31 mouse cellular contexts compared by ENCODE assay signal in genomic region chrX:77788675-77789074, GRCm38 (mm10). TPM values are rescaled to one million over a fixed set of nuclear protein-coding genes. Genes with fewer than 3 reads are reported as not detected.
A peak's percentile ranks its signal among the peaks of the same experiment; 100 is the strongest.
DNase-seq lines count a peak whose midpoint lies in the region; ATAC-seq lines count a peak whose summit lies in the region.
"Had no signal": no experiment of that assay in that cellular context is flagged by ENCODE, and none has a peak within 500 bp of the region (broad histone marks: within the 10 kb centered on the region; RNA-seq: fewer than 3 reads in every experiment).

No protein-coding gene starts in this region.

- H3K27me3 ChIP-seq in limb, embryonic 12.5 days = no peaks in the 10 kb centered on the region
- H3K27me3 ChIP-seq in limb, embryonic 10.5 days (ENCODE audit: low read depth, poor library complexity, severe bottlenecking) = no peaks in the 10 kb centered on the region
- H3K27me3 ChIP-seq in limb, embryonic 13.5 days = no peaks in the 10 kb centered on the region
- H3K27me3 ChIP-seq: embryonic facial prominence, embryonic 13.5 days; forebrain, embryonic 13.5 days; hindbrain, embryonic 13.5 days; Patski; stomach, embryonic 15.5 days had no signal

- no peaks in the 10 kb centered on the region for H3K9me3 ChIP-seq in limb, embryonic 12.5 days
- H3K9me3 ChIP-seq in limb, embryonic 10.5 days (replicated peaks) = no peaks in the 10 kb centered on the region
- H3K9me3 ChIP-seq in limb, embryonic 13.5 days = no peaks in the 10 kb centered on the region
- H3K9me3 ChIP-seq: embryonic facial prominence, embryonic 13.5 days; forebrain, embryonic 13.5 days; heart, embryonic 10.5 days; hindbrain, embryonic 13.5 days; stomach, embryonic 15.5 days had no signal

- ATAC-seq in frontal cortex, adult (ENCODE audit: low TSS enrichment) = peak; percentile 91
- peak; percentile 47; the same call in 1 of the 2 replicates for ATAC-seq in limb, embryonic 12.5 days (ENCODE audit: insufficient number of reproducible peaks, insufficient read depth, low FRiP score, low TSS enrichment, low read depth)
- peak; percentile 83 for ATAC-seq in limb, embryonic 13.5 days (ENCODE audit: low FRiP score, low read depth)
- no peak for ATAC-seq in inflammation-experienced regulatory T-cells, adult 6 months
- ATAC-seq: forebrain, embryonic 13.5 days; intestine, postnatal 0 days; Patski had no signal

- DNase-seq in frontal cortex, postnatal 10 days (ENCODE audit: low spot score in 2 of 2) = no peak
- no peak for DNase-seq in limb, embryonic 10.5 days (ENCODE audit: low spot score)
- no peak for DNase-seq in adipocyte (ENCODE audit: low spot score)
- DNase-seq: adrenal gland, postnatal 14 days; cerebellum, adult 11-12 months; cerebellum, adult 9-11 months; embryo, embryonic 11 days; gastrocnemius, postnatal 25 days; heart, adult 11 months; heart, postnatal 36 days; kidney, postnatal 10 days; liver; lung, adult 2 months; lung, postnatal 10 days; midbrain, embryonic 14.5 days; right cerebral cortex, postnatal 14 days; thymus, postnatal 25 days had no signal

- H3K9ac ChIP-seq in limb, embryonic 12.5 days (replicated peaks) = no peak overlapping the region
- no peak overlapping the region for H3K9ac ChIP-seq in limb, embryonic 13.5 days
- H3K9ac ChIP-seq: embryonic facial prominence, embryonic 13.5 days; forebrain, embryonic 13.5 days; hindbrain, embryonic 13.5 days; liver, embryonic 14.5 days; stomach, embryonic 15.5 days had no signal

- 0 out of 2 replicates have a peak, but pooled peaks cover 5% of the 10 kb centered on the region for H3K36me3 ChIP-seq in limb, embryonic 12.5 days
- peaks cover 9% of the 10 kb centered on the region for H3K36me3 ChIP-seq in limb, embryonic 10.5 days
- peaks cover 6% of the 10 kb centered on the region for H3K36me3 ChIP-seq in limb, embryonic 13.5 days
- H3K36me3 ChIP-seq: heart, embryonic 10.5 days; stomach, embryonic 15.5 days had no signal

- no peaks in the 10 kb centered on the region for H3K4me1 ChIP-seq in limb, embryonic 12.5 days (replicated peaks)
- no peaks in the 10 kb centered on the region for H3K4me1 ChIP-seq in limb, embryonic 10.5 days
- no peaks in the 10 kb centered on the region for H3K4me1 ChIP-seq in limb, embryonic 13.5 days
- H3K4me1 ChIP-seq: embryonic facial prominence, embryonic 13.5 days; forebrain, embryonic 13.5 days; heart, embryonic 10.5 days; stomach, embryonic 15.5 days had no signal

- no peak overlapping the region for H3K4me3 ChIP-seq in limb, embryonic 12.5 days (replicated peaks)
- H3K4me3 ChIP-seq in limb, embryonic 10.5 days = no peak overlapping the region
- H3K4me3 ChIP-seq in limb, embryonic 13.5 days = no peak overlapping the region
- H3K4me3 ChIP-seq: embryonic facial prominence, embryonic 13.5 days; forebrain, embryonic 13.5 days; heart, embryonic 10.5 days; hindbrain, embryonic 13.5 days; left cerebral cortex, adult 2 months; stomach, embryonic 15.5 days had no signal

- WGBS in limb, embryonic 12.5 days = 98% methylated on average over 3 of the region's 3 CpGs
- WGBS in limb, embryonic 10.5 days = 85% methylated on average over 3 of the region's 3 CpGs
- 83% methylated on average over 3 of the region's 3 CpGs for WGBS in limb, embryonic 13.5 days

- H3K4me2 ChIP-seq in limb, embryonic 12.5 days = no peak overlapping the region
- H3K4me2 ChIP-seq in limb, embryonic 13.5 days (replicated peaks) = no peak overlapping the region
- H3K4me2 ChIP-seq: embryonic facial prominence, embryonic 13.5 days; forebrain, embryonic 13.5 days; hindbrain, embryonic 13.5 days; stomach, embryonic 15.5 days had no signal

- no peak overlapping the region for H3K27ac ChIP-seq in limb, embryonic 12.5 days
- no peak overlapping the region for H3K27ac ChIP-seq in limb, embryonic 10.5 days
- no peak overlapping the region for H3K27ac ChIP-seq in limb, embryonic 13.5 days
- H3K27ac ChIP-seq: embryonic facial prominence, embryonic 13.5 days; forebrain, embryonic 13.5 days; heart, embryonic 10.5 days; hindbrain, embryonic 13.5 days; left cerebral cortex, adult 2 months; liver, embryonic 14.5 days; macrophage; stomach, embryonic 15.5 days had no signal

RNA-seq across cellular contexts. Expression of gene Prkx, which starts 7.4 kb away (rescaled TPM):
- polyA plus RNA-seq in limb, embryonic 12.5 days (2016; fragmentation: Nextera tagmentation; extraction: Ambion mirVana) = 13.1 and 14.4 TPM in 2 replicates
- polyA plus RNA-seq in limb, embryonic 10.5 days (2016; fragmentation: Nextera tagmentation; extraction: Ambion mirVana) = 10.3 and 13.2 TPM in 2 replicates
- polyA plus RNA-seq in limb, embryonic 13.5 days (2015; fragmentation: Nextera tagmentation; extraction: Ambion mirVana) = 14.5 and 14.7 TPM in 2 replicates
- polyA plus RNA-seq in inflammation-experienced regulatory T-cells, adult 6 months (2017; shearing (Covaris generic)) = 10 to 100 TPM; 22.8 to 37.5 (median 24.9) TPM
